Mouse (Mus musculus) bone marrow, adult 2 months (tissue): ENCODE results near the gene Unc13d.

Experiments used
- CTCF ChIP-seq: fragments of 200-500 bp; IDR thresholded peaks from 2 replicates; pipeline ENCODE4 v1.5.1; 2011; ENCODE audit warnings: low read length, control low read depth; ENCODE audit not compliant: control insufficient read depth, insufficient read depth
- POLR2A ChIP-seq: fragments of 200-500 bp; IDR thresholded peaks from 2 replicates; pipeline ENCODE4 v1.6.1; 2011; ENCODE audit warnings: low read depth, mild to moderate bottlenecking, control low read depth, low read length, borderline replicate concordance; ENCODE audit not compliant: control insufficient read depth

DNA sequence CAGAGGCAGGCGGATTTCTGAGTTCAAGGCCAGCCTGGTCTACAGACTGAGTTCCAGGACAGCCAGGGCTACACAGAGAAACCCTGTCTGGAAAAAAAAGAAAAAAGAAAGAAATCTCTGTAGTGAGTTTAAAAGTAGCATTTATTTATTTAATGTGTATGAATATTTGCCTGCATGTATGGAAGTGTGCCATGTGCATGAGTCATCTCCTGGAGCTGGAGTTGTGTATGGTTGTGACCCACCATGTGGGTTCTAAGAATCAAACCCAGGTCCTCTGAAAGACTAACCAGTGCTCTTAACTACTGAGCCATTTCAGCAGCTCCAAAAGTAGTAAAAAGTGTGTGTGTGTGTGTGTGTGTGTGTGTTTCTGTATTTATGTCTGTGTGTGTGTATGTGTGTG, 34.5 kb downstream of the Unc13d start:
- no peak for TF ChIP-seq POLR2A
- no peak for TF ChIP-seq CTCF
